Mouse (Mus musculus): ENCODE results near the gene Krt4.

The Krt4 gene

DNA sequence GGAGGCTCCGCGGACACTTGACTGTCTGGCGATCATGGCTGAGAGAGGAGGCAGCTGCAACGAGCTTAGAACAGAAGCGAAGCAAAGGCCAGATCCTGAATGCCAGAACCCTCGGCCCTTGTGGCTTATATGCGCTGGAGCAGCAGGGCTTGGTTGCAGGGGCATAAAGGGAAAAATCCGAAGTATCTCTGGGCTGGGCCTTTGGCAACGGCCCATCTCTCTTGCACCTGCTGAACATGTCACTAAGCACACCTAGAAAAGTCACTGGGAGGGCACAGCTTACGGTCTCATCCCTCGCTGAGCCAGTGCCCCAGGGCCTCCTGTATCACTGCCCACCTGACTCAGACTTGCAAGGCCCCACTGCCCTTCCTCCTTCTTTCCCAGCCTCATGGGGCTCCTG lies at the start of gene Krt4:
TSS of gene Krt4 (minus strand) at position 101 of the 400 bp plus-strand sequence.
- no peak for DNase-seq

GRCm38 (mm10) chr15:101973414-101974077 lies 49.0 kb upstream of the Krt4 start:
- peak; percentile 98 for DNase-seq

GRCm38 (mm10) chr15:101970536-101970935 lies 46.0 kb upstream of the Krt4 start:
- peak; percentile 75 for DNase-seq

DNA sequence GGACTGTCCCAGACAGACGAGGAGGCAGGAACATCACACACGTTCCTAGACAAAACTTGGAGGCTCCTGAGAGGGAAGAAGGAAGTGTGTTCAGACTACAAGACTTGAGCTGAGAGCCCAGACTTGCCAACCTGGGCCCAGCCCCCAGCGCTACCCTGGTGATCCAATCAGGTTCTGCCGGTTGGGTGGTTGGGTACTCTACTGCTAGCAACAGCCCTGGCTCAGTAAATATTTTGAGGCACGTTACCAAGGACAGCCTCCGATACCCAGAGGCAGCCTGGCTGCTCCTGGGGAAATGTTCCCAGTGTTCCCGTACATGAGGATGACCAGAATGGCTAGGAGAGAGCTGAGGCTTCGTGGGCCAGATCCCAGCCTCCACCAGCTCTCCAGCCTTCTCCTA lies 42.3 kb upstream of the Krt4 start:
- DNase-seq, result peak; percentile 66

DNA sequence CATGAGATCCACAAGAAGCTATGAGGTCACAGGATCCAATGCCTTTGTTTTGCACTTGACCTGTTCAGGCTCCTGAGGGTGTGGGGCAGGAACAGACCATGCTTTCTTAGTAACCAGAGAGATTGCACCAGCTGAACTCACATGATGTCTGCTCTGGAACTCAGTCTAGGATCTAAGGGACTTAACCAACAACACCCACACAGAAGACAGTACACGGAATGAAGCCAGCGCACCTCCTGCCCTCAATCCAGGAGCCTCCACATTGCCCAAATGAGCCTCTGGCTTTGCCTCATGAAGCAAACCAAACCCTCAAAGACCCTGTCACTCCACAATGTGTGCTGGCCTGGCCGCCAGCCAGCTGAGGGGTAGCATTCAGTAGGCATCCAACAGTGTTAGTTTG lies 34.4 kb upstream of the Krt4 start:
- DNase-seq, result no peak

DNA sequence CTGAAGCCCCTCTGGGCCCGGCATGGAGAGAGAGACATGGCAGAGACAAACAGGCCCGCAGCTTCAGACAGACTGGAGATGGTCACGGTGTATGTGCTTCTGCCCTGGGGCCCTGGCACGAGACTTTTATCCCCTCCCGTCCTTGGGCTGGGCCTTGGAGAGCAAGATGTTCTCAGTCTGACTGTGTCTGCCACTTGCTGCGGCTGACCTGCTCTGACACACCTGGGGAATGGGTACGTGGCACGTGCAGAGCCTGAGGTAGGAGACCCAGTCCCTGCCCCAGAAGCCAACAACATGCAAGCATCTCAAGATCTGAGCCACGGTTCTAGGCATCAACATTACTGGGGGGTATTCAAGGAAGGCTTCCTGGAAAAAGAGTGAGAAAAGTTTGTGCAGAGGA lies 29.7 kb upstream of the Krt4 start, which contains the start of gene Krt78:
TSS of gene Krt78 (minus strand) at position 101 of the 400 bp plus-strand sequence.
- DNase-seq, result no peak

- DNase-seq, result no peak
Measured at GRCm38 (mm10) chr15:101952733-101953474, 28.4 kb upstream of the Krt4 start.

DNA sequence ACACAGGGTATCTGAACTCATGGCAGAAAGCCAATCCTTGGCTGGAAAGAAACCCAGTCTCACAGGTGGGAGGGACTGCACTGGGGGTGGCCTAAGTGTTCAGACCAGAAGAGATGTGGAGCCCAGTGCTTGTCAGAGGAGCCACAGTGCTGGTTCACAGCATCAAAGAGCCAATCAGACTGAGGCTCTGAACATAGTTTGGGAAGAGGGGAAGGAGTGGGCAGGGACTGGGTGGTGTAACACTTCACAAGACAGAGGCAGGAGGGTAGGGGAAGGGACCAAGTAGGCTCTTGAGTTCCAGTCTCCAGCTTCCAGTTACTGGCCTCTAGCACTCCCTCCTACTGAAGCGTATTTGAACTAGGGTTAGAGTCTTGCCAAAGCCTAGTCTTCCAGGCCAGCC lies 20.9 kb upstream of the Krt4 start:
- DNase-seq, result no peak

GRCm38 (mm10) chr15:101941948-101942347 lies 17.4 kb upstream of the Krt4 start:
- no peak for DNase-seq

- no peak for DNase-seq
Measured at GRCm38 (mm10) chr15:101940274-101940829, 15.8 kb upstream of the Krt4 start, which contains the start of gene Krt79. Gene Krt79, minus strand, starts transcription at chr15:101940324.

- DNase-seq, result no peak
Measured at GRCm38 (mm10) chr15:101938600-101939308, 14.2 kb upstream of the Krt4 start.

DNA sequence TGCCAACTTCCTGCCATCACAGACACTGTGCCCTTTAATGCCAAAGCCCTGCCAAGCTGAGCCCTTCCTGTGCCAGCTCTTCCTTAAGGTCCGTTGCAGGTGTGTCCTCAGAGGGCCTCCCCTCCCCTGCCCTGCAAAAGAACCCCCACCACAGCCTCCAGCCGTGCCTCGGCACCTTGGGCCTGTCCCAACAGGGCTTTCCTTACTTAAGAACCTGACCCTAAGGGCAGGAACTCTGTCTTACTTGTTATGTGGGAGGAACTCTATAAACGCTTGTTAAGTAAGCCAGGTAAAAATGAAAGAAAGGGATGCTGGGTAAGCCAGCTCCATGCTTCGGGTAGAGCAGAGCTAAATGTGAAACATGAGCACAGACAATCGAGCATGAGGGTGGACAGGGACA lies 8.5 kb upstream of the Krt4 start:
- no peak for DNase-seq

DNA sequence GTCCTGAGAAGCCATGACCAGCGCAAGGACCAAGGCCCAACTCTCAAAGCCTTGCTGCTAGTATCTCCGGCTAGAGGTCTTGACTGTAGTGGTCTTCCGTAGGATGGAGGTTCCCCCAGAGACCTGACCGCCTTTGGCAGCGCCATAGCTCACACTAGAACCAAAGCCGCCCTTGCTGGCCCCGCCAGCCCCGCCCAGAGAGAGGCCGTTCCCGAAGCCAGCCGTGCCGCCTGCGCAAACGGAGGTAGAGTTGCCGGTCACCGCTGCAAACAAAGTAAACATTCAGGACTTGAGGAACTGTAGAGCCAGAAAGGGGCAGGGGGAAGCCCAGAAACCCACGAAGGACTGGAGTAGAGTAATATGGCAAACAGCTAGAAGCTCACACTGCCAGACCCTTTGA lies 5.1 kb upstream of the Krt4 start:
- peak; percentile 28 for DNase-seq

DNA sequence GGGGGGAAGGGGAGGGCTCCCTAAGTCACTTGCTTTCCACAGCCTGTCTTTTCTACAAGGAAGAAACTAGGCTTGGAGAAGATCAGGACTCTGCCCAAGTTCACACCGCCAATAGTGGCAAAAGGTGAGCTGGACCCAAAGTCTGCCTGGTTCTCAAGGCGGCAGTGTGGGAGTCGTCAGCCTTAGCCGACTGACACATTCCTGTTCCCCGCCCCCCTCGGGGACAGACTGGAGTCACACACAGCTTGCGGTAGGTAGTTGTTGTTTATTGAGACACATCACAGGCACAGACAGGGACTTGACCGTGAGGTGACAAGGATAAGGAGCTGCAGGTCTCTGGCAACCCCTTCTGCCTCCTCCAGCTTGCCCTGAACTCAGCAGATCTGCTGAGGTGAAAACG lies 4.6 kb upstream of the Krt4 start:
- DNase-seq, result no peak

DNA sequence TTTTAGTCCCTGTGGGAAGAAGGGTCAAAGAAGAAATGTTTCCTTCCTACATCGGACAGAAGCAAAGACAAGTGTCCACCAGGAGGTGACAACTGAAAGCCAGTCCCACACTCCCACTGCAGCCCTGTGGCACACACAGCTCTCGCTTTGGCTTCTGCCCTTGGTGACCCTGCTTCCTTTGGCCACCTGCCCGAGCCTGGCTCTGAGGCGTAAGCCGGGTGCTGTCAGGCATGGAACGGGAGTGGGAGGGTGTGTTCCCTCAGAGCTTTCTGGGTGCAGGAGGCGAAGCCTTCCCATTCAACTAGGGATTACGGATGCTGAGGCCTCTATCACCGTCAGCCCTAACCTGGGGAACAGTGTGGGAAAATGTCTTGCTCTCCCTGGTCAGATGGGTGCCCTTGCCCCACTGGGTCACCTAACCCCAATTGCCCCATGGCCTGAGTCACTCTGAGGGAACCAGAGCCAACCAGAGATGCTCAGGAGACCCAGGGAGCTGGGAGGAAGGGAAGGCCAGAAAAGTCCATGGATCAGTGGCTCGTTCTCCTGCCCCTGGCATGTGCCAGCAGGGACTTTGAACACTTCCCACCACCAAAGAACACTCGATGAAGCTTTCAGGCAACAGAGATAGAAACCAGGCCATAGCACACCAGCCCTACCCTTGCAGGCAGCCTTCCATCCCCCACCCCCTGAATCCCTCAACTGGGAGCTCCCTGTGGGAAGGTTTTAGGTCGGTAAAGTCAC lies 3.0 kb upstream of the Krt4 start:
- no peak for DNase-seq

GRCm38 (mm10) chr15:101925041-101925440 lies 506 bp upstream of the Krt4 start:
- DNase-seq, result no peak

GRCm38 (mm10) chr15:101922296-101922695 lies 2.2 kb downstream of the Krt4 start:
- no peak for DNase-seq

- DNase-seq, result no peak
Measured at GRCm38 (mm10) chr15:101916072-101916471, 8.5 kb downstream of the Krt4 start.

GRCm38 (mm10) chr15:101904849-101905248 lies 19.7 kb downstream of the Krt4 start:
- no peak for DNase-seq

- no peak for DNase-seq
Measured at GRCm38 (mm10) chr15:101902171-101903149, 22.1 kb downstream of the Krt4 start.

DNA sequence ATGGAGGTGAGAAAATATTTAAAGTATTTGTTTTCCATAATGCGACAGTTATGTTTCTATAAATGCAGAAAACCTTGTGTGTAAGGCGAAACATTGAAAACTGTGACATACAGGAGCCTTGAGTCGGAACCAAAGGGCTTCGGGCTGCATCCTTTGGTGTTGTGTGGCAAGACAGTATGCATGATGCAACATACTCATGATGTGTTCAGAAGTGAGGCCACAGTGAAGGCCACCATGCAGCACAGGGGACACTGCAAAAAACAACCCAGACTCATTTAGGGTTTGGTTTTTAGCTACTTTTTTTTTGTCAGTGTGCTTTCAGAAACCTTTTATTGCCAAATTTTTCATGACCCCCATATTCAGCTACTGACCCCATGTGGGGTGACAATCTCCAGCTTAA lies 29.3 kb downstream of the Krt4 start:
- no peak for DNase-seq

Data from lung, postnatal 14 days (tissue).